Mouse (Mus musculus): ENCODE data around the gene 4930519P11Rik. TPM values are rescaled to one million over a fixed set of nuclear protein-coding genes. Genes with fewer than 3 reads are reported as not detected.

4930519P11Rik gene
- total RNA-seq, 2 experiments from 2014 or later, result not detected

DNA sequence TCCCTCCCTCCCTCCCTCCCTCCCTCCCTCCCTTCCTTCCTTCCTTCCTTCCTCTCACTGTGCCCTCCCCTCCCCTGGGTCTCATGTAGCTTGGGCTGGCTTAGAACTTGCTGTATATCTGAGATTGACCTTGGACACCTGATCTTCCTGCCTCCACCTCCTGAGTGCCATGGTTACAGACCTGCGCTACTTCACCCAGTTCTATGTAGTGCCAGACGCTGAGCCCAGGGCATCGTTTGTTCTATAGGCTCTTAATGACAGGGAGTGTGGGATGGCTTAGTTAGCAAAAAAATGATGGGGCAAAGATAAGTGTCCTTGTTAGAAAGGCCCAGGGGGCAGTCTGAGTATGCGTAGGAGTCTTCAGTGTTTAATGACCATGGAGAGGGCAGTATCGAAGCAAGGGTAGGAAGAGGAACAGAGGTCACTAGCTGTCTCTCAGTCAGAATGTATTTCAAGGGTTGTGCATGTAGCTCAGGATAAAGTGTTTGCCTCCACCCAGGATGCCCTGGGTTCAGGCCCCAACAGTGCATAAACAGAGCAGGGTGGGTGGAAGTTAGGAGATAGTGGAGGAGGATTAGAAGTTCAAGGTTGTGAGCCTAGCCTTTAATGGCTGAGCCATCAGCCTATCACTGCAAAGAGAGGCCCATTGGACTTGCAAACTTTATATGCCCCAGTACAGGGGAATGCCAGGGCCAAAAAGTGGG is 20.0 kb upstream of the 4930519P11Rik start:
- DNase-seq (ENCODE audit: low spot score in 2 of 2), result no peak

DNA sequence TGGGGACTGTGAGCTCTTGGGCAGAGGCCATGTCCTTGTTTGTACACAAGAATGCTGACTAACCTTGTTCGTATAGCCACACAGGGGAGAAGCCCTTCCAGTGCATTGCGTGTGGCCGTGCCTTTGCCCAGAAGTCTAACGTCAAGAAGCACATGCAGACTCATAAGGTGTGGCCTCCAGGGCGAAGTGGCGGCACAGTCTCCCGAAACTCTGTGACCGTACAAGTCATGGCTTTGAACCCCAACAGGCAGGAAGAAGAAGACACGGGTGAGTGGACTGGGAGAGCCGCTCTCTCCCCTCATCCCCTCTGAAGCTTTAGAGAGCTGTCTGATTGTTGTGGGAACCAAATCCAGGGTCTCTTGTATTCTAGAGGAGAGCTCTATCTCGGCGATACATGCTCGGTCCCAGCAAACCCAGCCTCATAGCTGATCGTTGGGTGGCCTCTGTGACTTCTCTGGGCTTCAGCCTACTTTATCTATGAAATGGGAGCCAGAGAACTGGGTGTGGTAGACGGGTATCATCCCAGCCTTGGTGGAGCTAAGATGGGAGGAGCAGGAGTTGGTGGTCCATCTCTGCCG is 19.1 kb upstream of the 4930519P11Rik start:
- DNase-seq (ENCODE audit: low spot score in 2 of 2), result no peak

DNA sequence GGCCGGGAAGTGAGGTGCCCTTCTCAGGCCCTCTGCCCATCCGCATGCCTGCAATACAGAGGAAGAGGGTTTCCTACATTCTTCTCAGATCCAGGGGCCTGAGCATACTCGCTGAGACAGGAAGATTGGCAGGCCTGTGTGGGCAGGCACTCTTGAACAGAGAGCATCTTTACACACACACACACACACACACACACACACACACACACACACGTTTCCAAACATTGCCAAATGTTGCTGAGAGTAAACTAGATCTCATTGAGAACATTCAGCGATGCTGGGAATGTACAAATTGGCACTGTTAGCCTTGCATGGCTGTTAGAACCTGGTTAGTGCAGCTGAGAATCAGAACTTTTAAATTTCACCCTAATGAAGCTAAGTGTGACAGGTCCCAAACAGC is 17.3 kb upstream of the 4930519P11Rik start:
- DNase-seq (ENCODE audit: low spot score in 2 of 2), result peak in 1 of 2 experiments; percentile 39

DNA sequence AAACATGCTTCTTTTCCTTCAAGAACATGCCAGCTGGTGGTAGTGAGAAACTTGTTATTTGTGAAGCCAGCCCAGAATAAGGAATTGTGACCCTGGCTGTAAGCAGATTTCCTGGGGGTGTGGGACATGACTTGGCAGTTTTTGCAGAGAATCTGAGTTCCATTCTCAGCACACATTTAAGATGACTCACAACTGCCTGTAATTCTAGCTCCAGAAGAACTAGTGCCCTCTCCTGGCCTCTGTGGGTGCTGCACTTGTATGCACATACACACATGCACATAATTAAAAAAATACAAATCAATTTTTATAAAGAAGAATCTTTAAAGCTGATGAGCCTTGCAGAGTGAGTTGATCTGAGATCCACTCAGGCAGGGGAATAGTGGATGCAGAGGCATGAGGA is 10.9 kb upstream of the 4930519P11Rik start:
- DNase-seq (ENCODE audit: low spot score in 2 of 2), result no peak

DNA sequence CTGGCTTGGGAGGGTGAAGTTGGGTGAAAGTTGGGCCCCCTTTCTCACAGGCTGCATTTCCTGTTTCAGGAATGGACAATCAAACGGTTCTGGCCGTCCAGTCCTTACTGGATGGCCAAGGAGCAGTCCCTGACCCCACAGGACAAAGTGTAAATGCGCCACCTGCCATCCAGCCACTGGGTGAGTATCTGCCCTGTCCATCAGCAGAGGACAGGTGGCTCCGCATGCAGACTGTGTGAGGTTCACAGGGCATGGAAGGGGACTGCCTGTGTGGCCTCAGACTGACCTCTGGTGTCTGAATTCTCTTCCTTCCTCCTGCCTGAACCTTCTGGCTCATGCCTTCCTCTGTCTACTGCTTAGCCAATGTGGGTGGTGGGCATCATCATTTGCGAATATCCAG is 8.4 kb upstream of the 4930519P11Rik start:
- DNase-seq (ENCODE audit: low spot score in 2 of 2), result no peak

DNA sequence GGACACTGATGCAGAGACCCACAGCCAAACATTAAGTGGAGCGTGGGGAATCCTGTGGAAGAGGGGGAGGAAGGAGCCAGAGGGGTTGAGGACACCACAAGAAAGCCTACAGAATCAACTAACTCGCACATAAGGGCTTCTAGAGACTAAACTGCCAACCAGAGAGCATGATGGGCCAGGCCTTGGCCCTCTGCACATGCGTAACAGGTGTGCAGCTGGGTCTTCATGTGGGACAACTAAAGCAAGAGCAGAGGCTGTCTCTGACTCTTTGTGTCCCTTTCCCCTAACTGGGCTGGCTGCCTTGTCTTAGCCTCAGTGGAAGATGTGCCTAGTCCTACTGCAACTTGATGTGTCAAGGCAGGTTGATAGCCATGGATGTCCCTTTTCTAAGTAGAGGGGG is 3.8 kb upstream of the 4930519P11Rik start:
- DNase-seq (ENCODE audit: low spot score in 2 of 2), result no peak

DNA sequence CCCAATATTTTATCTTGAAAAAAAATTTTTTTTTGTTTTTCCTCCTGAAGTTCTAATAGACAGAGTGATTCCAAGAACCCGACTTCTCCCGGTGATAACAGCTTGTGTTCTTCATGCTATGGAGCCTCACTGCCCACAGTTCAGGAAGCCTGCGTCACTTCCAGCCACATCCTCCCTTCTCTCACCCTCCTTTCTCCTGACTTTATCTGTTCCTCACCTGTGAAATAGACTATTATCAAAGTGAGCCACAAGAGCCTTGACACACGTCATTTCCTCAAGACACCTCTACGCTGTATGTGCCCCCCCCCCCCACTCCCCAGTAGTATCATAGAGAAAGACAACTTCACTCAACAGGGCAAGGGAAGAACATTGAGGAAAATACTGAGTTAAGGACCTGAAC is 2.4 kb upstream of the 4930519P11Rik start:
- DNase-seq (ENCODE audit: low spot score in 2 of 2), result no peak

DNA sequence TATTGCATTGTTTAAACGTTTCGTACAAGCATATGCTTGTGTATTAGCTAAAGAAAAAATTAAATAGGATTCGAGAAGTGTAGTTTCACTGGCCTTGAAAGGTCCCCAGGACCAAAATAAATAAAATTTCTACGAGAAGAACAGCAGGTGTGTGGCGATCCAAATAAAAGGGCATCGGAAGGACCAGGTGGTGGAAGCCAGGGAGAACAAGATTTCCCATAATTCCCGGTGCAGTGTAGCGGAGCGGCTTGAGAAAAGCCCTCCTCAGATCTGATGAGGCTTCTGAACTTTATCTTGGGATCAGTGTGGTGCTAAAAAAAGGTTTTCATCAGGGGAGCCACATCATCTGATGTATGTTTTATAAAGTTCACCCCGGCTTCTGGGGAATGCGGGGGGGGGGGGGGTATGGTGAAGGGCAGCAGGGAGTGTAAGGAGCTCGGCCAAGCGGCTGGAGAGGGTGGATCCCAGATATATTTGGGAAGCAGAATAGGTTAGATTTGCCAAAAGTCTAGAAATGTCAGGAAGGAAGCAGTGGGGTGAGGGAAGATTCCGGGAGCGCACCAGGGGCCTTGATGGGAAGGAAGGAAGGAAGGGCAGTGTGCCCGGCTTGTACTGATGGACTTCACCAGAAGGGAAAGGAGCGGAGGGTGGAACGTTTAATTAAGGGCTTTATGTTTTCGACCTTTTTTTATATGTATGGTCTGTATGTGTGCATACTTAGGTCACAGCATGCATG is 1.8 kb upstream of the 4930519P11Rik start:
- no peak for DNase-seq (ENCODE audit: low spot score in 2 of 2)

DNA sequence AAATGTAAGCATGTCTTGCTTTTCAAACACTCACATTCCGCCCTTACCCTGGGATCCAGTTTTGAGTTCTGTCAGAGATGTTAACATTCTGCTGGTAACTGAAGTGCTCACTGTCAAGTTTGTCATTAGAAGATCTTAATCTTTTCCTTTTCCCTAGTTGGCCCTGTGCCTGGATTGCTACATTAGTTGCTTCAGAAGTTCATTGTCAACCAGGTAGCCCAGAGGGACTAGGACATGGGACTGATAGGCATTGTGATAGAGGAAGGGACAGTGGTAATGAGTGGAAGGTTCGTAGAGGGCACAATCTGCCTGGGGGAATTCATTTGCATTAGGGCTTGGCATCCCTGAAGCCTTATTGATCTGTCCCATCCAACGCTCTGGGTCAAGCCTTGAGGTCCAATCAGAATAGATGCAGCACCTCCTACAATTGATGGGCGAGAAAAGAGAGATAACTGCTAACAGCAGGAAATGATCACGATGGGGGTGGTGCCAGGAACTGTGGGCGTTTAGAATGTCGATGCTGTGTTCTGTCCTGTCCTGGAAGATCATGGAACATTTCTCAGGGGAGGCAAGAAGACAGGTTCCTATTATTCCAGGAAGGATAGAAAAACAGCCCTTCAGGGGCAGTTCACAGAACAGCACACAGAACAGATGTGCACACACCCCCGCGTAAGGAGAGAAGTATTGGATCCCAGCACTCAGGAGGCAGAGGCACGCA is 4.0 kb downstream of the 4930519P11Rik start:
- DNase-seq (ENCODE audit: low spot score in 2 of 2), result no peak

DNA sequence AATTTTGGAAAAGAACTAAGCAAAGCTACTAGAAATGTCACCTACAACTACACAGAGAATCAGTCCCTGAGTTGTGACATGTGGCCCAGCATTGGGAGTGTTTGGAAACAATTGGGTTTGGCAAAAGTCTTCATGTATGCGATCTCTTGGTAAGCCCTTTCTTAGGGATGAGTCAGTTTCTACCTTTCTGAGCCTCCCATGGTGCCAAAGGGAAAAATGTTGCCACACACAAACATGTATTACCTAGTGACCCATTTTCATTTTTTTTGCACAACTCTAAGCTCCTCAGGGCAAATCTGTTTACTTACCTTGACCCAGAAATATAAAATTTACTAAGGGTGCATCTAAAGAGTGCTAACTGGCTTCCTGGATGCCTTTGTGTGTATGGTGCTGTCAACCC is 6.3 kb downstream of the 4930519P11Rik start:
- DNase-seq (ENCODE audit: low spot score in 2 of 2), result no peak

DNA sequence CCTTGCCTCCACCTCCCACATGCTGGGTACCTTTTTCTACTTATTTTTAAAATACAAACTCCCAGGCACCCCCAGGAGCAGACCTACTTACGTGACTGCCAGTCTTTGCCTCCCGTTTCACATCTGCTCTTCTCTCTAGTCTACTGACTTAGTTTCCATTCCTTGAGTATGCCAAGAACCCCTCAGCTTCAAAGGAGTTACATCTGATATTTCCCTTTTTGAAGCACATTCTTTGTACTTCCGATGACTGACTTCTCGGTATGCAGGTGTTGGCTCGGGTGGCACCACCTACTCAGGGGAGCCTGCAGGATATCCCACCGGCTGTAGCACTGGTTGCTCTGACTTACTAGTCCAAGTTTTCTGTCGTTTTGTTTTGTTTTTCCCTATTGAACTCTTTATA is 9.1 kb downstream of the 4930519P11Rik start:
- no peak for DNase-seq (ENCODE audit: low spot score in 2 of 2)

DNA sequence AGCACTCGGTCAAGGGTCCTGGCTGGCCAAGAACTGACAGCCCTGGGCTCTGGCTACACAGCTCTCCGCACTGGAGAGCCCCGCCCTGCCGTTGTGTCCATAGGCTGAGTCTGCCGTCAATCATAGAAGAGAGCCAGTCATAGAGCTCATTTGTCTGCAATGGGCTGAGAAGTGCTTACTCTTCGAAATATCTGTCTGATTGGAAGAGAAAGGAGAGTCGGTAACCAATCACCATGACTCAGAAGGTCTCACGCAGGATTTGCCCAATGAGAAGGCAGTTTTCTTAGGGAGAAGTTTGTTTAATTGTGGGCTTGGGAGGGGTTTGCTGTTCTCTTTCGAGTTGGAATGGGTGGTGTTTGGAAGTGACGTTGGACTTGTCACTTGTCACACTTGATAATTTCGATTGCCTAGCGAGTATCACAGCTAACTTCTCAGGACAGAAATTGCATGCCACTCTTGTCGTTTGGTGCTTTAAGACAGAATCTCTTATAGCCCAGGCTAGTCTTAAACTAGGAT is 9.5 kb downstream of the 4930519P11Rik start, which contains the start of gene Pxmp4:
Gene Pxmp4 (minus strand): TSS at position 71 of the 516 bp plus-strand sequence.
- DNase-seq (ENCODE audit: low spot score in 2 of 2), result peak; percentile 99 to 100

DNA sequence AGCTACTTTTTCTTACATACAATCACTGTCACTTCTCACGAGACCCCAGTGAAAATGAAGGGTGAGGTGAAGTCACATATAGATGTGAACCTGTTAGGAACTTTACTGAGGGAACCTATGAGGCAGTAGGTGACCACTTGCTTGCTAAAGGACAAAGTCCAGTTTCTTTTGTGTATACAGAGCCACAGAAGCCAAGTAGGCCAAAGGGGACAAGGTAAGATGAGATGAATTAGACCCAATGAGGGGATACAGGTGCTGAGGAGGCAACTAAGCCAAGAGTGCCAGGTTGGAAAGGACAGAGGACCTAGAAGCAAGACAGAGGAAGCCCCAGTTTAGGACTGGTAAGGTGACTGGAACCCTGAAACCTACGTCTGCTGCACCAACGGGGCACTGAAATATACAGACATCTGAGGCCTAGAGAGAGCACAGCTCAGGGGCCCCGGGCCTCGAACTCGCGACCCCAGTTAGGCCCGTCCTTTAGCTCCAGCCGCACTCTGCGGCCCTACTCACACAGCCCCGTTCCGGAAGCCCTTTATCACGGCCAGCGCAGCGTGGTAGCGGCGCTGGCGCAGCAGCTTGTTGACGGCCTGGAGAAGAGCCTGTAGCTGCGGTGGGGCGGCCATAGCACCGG is 10.1 kb downstream of the 4930519P11Rik start:
- no peak for DNase-seq (ENCODE audit: low spot score in 2 of 2)

DNA sequence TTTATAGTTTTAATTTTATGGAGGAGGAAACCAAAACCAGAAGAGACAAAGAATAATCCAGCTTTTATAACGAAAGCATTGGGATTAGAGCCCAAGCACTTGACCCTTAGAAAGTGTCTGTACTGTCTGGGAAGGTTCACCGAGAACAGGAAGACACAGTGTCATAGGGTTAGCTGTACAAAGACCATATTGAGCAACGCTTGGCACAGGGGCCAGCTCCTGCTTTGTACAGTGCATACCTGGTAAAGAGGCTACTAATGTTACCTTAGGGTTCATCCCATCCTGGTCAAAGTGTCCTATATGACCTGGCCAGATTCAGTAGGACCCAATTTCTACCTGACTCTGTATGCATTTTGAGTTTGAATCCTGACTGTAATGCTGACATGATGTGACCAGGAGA is 11.9 kb downstream of the 4930519P11Rik start:
- no peak for DNase-seq (ENCODE audit: low spot score in 2 of 2)

DNA sequence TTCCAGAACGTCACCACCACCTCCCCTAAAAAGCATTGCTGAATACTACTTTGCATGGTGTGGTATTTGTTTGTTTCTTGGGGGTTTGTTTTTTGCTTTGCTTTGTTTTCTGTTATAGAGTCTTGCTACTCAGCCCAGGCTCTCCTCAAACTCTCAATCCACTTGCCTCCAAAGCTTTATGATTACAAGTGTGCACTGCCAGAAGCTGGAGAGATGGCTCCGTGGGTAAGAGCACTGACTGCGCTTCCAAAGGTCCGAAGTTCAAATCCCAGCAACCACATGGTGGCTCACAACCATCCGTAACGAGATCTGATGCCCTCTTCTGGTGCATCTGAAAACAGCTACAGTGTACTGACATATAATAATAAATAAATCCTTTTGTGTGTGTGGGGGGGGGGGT is 12.7 kb downstream of the 4930519P11Rik start:
- DNase-seq (ENCODE audit: low spot score in 2 of 2), result no peak

DNA sequence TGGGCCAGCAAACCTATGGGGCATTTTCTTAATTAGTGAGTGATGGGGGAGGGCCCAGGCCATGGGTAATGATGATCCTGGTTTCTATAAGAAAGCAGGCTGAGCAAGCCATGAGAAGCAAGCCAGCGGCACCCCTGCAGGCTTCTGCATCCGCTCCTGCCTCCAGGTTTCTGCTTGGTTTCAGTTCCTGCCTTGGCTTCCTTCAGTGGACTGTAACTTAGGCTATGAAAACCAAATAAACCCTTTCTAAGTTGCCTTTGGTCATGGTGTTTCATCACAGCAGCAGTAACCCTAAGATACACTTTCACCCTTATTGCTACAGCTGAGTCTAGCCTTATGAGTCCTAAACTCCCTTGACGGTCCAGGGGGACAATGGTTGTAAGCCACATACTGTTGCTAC is 15.8 kb downstream of the 4930519P11Rik start:
- DNase-seq (ENCODE audit: low spot score in 2 of 2), result no peak

DNA sequence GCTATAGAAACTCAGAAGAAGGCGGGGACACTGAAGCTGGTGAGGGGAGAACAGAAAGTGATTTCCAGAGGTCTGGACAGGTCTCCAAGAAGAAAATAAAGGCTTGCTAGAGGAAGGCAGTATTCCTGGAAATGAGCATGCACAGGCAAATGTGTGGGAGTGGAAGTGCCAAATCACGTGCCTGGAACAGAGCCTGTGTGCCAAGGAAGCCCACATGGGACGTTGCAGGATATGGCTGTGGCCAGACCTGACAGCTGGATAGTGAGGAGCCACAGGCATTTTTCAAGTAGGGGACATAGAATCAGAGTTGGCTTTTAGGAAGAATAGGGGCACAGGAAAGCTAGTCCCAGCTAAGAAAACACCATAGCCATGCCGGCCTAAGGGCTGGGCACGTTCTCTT is 17.5 kb downstream of the 4930519P11Rik start:
- no peak for DNase-seq (ENCODE audit: low spot score in 2 of 2)

DNA sequence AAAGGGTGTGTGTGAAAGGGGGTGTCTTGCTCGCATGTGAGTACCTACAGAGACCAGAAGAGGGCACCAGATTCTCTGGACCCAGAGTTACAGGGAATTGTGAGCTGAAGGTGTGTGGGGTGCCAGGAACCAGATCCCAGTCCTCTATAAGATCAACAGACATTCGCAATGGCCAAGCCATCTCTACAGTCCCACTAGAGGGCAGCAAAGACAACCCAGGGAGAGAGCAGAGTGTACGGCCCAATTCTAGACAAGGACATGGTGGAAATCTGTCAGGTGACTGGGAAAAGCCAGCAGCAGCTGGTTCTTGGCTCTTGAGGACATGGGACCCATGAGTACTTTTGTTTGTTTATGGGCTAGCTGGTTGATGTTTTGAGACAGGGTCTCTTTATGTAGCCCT is 20.2 kb downstream of the 4930519P11Rik start:
- no peak for DNase-seq (ENCODE audit: low spot score in 2 of 2)

DNA sequence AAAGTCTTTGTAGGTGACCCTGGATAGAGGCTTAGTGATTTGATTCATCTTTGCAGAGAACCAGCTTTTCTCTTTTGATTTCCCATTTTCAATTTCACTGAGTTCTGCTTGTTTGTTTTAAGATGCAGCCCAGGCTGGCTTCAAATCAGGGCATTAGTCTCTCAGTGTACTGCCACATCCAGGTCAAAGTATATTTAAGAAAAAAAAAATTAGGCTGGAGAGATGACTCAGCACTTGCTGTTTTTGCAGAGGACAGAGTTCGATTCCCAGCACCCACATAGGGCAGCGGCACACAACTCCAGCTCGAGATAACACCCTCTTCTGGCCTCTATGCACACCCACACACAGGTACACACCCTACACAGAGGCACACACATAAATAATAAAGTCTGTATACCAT is 22.0 kb downstream of the 4930519P11Rik start:
- no peak for DNase-seq (ENCODE audit: low spot score in 2 of 2)

DNA sequence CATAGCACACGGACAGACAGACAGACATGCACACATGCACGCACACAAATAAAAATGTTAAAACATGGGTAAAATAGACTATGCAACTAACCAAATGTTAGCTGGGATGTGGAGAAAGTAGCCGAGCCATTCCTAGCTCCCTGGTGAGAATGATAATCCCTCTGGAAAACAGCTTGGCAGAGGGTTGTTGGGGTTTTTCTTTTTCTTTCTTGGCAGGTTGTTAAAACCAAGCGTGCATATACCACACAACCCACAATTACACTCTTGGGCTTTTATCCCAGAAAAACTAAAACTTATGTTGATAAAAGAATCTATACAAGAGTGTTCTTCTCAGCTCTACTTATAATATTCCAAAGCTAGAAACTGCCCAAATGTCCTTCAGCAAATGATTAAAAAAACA is 24.2 kb downstream of the 4930519P11Rik start:
- no peak for DNase-seq (ENCODE audit: low spot score in 2 of 2)

DNA sequence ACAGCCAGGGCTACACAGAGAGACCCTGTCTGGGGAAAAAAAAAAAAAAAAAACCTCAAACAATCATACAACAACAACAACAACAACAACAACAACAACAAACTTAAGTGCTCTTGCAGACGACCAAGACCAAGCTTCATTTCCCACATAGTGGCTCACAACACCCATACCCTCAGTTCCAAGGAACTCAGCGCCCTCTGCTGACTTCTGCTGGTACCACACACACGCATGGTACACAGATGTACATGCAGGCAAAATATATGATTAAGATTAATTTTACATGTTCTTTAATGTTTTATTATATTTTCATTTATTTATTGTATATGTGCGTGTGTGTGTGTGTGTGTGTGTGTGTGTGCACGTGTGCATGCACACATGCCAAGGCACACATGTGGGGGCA is 26.8 kb downstream of the 4930519P11Rik start:
- DNase-seq (ENCODE audit: low spot score in 2 of 2), result peak; percentile 37 to 61
